Mouse (Mus musculus): ENCODE measurements around the gene Olfr571.

Gene Olfr571

DNA sequence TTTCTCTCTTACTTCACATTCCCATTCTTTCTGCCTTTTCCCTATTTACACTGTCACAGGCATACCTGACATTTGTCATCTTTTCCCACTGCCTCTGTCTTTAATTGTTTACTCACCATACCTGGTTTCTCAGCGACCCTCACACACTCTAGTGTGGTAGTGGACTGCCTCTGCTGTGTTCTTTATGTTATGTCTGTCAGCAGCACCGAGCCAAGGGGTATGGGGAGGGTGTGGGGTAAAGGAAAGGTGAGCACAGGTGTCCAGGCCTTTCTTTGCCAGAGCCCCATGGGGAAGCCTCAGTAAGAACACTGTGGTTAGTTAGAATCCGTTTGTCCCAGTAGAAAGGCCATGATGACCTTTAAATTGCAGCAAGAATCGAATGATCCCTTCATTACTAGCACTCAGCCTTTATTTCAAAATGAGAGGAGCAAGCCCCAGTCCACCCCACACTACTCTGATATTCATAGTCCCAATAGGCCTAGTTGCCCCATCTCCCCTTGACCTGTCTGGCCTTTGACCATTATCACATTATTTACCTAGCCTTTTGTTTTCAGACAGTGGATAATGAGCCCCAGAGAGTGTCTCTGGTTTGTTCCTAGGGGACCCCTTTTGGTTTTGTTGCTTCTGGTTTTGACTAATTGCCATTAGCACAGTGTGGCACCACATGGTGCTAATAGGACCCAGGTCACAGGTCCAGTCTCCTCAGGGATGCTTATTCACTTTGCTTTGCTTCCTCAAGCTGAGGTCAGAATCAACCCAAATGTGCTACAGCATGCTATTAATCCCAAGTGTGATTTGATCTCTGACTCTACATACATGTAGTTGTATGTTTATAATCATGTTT is at the start of gene Olfr571:
Olfr571 (minus strand) TSS at position 505 of the 844 bp plus-strand sequence.
- DNase-seq = no peak

DNA sequence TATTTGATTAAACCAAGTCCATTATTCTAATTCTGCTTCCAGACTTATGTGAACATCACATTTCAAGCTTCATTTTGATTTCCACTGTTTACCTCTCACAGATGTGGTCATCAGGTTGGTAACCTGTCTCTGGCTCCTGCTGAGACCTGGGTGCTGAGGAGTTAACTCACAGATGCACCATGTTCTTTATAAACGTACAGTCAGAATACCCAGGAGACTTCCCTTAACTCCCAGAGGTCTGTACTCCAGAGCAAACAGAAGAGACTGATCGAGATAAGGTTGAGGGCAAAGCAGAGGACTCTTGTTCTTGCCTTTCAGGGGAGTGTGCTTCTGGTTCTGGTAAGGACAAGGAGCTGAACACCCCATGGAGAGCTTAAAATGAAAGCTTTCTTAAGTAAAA is 45.0 kb upstream of the Olfr571 start, which contains the start of gene Olfr576:
Olfr576 (plus strand) TSS at position 301 of the 400 bp plus-strand sequence.
- DNase-seq = no peak

DNA sequence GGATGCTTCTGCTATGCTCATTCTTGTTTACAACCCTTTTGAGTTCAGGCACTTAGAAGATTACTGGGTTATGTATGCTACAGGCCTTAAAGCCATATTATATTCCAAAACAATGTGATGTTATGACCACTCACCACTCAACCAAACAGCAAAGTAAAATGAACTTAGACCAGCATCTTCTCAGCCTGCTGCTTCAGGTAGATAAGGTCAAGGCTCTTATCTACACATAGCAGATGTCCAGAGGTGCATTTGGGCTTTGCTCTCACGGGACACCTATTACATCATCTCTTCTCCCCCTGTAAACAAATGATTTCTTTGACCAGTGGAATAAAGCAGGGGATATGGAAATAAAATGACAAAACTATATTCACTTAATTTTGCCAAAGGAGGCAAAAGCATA is 41.3 kb upstream of the Olfr571 start, which contains the start of gene Olfr575:
Olfr575 (minus strand) TSS at position 183 of the 400 bp plus-strand sequence.
- DNase-seq = no peak

DNA sequence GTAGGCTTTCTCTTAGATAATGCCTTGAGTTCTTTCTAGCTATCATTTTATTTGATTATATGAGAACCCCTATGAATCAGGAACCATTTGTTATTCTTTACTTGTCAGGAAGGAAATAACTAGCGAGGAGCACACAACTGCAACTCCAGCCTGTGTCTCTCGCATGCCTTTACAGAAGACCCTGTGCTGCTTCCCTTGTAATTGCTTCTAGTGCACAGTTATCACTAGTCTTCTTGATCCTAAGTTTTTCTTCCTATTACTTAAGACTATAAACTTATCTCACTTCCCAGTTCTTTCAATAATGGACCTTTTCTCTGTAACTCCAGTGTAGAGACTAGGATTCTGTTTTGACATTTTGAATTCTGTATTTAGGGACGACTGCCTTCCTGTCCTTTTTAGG is 40.8 kb upstream of the Olfr571 start:
- DNase-seq = no peak

DNA sequence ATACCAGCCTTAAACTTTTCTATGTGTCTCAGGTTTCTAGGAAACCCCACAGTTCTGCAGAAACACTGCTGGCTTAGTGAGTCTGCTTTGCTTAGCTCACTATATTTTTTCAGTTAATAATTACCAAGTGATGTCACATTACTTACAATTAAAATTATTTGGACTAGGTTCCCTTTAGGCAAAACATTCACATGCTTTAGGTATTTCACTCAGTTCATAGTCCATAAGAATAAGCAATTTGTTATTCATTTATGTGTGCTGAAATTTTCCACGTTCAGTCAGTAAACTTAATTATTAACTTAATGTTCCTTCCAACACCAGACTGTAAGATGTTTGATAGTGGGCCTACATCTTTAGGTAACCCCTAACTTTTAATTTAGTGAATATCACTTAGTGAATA is 33.4 kb upstream of the Olfr571 start:
- no peak for DNase-seq

DNA sequence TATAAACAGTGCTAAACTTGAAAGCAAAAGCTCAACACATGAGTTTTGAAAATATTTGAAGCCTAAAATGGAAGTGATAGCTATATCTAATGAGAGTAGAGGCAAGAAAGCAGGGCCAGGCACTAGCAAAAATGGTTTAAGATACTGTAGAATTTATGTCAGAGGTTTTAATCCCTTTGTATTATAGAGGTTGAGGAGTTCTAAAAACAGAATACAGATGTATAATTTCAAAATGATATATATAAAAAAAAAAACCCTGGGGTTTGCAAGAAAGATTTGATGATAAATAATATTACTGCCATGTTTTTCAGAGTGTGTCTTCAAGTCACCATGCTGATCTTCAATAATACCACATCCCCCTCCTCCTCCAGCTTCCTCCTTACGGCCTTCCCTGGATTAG is 30.8 kb upstream of the Olfr571 start, which contains the start of gene Olfr574:
Olfr574 (plus strand) TSS at position 301 of the 400 bp plus-strand sequence.
- no peak for DNase-seq

DNA sequence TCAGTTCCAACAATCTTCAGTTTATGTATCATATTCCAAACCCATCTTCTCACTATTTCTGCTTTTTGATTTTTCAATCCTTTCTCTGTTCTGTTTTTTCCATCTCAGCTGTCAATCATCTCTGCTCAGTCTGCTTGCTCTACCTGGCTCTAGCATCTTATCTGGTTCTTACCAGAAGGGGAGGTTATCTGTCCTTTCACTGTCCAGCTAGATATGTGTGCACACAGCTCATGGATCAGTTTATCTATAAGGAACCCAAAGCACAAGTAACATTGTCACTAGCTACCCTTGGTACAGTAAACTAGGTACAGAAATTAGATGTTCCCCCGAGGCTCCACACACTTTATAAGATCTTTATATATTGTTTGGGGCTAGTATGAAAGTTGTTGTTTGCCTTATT is 26.1 kb upstream of the Olfr571 start:
- no peak for DNase-seq

DNA sequence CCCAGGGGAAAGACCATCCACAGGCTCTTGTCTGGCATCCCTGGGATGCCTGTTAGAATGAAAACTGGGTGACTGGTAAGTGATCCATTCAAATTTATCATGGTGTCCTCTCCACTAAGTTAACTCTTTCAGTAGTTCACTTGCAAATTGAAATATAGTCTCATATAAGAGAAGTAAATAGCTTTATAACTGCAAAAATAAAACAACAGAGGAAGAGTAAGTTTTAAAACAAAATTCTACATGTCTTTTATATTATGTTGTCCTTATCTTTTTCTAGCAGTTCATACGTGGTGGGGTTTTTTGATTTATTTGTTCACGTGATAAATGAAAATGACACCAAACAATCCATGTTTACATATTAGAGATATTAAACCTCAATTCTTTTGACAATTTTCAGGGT is 25.1 kb upstream of the Olfr571 start, which contains the start of gene Olfr573-ps1:
Olfr573-ps1 (minus strand) TSS at position 101 of the 400 bp plus-strand sequence.
- DNase-seq = no peak

DNA sequence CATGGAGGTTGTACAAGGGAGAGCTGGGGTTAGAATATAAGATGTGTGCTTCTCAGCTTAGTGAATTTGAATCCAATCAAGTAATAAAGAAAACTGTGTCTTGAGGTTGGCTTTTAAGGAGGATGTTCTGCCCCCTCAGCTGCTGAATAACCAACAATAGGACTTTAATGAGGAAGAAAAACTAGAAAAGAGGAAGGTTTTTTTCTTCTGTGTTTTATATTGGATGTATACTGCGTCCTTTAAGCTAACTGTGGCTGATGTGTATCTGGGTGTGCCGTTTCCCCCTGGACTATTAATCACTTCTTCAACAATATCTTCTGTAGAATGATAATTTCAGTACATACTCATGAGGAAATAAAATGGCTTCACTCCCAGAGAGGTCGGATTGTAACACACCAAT is 9.8 kb upstream of the Olfr571 start:
- no peak for DNase-seq

DNA sequence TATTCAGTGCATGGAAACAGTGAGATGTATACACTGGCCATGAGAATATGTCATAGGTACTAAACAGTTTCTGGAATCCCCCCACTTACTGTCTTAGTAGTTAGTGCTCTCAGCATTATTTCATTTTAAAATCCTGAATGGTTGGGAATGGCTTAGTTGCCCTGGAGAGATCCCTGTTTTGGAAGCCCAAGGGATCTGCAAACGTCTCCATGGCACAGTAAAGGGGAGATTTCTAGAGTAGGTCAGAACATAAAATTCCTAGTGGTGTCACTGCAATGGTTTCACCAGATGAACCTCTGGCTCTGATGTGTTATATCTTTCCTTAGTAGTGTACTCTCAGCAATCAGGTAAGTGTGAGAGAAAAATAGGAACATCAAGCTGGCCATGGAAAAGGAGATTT is 6.8 kb upstream of the Olfr571 start, which contains the start of gene Olfr572:
Olfr572 (plus strand) TSS at position 301 of the 400 bp plus-strand sequence.
- no peak for DNase-seq

DNA sequence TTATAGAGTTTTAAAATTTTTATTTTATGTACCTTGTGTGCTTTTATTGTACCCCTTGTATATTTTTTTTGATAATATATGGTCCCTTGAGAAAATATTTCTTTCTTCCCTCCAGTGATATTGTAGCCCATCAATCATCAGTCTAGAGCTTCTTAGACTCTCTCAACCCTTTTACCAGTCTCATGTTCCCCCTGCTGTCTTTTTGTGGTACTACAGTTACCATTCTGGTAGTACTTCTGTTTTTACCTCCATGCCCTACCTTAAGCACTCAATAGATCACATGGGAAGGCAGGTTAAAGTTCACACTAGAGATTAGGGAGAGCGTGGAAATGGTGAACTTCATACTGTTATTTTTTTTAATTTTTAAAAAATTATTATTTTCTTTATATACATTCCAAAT is 2.3 kb upstream of the Olfr571 start:
- DNase-seq = peak in 1 of 2 experiments; percentile 4

DNA sequence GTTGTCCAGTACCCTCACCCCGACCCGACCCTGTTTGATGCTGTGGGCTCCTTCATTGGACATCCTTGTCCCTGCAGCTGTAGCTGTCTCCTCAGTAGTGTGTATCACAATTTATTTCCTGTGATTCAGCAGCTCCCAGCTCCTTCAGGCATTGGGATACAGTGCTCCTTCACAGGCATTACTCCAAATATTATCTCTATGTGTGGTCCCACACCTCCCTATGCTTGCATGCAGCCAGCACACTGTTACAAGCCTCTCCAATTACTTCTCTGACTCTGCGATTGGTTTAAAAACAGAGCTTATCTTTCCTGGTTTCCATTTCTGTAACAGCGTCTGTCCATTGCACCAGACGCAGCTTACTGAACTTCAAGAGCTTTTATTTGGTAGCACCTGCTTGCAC is 931 bp downstream of the Olfr571 start:
- DNase-seq = no peak

DNA sequence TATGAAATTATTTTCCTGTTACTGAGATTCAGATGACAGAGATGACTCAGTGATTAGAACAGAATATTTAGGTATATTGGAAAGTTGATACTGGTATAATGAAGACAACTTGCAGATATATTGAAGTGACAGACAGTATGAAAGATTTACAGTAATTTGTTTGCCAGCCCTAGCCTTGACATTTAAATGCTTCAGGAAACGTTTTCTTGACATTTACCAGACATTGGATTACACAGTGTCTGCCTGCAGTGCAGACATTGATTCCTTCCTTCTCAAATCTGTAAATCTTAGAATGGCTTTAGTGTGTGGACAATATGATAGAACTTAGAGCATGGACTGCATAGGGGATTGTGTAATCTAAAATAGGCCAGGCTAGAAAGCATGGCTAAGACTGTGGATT is 2.1 kb downstream of the Olfr571 start:
- DNase-seq = no peak

DNA sequence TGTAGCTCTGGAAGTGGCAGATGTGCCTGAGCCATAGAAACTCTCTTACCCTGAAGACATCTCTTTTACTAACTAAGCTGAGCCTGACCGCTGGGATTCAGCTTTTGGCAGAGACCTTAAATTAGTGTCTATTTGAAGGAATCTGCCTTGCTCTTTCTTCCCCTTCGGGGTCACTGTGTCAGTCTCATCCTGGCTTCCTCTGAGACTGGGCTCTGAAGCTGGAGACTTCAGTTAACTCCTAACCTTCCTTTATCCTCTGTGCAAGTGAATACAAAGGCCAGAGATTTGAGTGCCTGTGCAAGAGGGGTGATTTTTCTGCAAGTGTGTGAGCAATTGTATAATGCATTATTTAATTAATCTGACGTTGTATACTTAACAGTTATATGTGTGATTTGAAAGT is 26.6 kb downstream of the Olfr571 start, which contains the start of gene Olfr569:
Olfr569 (minus strand) TSS at position 101 of the 400 bp plus-strand sequence.
- DNase-seq = no peak

DNA sequence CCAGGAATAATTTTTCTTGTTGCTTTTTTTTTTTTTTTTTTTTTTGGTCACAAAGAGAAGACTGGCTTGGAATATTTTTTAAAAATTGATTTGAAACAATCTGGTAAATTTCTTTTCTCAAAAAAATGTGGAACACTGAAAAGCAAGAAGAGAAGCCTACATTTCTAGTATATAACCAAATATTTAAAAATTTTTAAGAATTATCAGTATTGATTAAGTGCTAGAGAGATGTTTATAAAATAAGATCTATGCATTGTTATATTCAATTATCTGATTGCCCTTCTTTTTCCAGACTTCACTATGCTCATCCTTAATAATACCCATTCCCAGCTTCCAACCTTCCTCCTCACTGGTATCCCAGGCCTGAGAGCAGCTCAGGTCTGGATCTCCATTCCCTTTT is 40.5 kb downstream of the Olfr571 start, which contains the start of gene Olfr568:
Olfr568 (plus strand) TSS at position 301 of the 400 bp plus-strand sequence.
- no peak for DNase-seq

DNA sequence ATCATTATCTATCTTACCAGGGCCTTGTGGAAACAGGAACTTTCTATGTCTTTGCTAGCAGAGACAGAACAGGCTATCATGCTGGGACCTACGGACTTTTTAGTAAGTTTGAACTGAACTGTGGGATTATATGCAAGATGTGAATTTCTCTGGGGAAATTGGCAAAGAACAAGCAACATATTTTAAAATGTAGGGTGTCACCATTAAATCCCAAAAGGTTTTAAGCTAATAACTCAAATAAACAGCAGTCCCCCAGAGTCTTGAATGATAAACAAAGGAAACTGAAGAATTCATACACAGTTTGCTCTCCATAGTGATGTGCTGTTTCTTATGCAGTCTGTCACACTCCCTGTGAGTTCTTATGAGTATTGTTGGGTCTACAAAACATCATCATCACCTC is 58.7 kb downstream of the Olfr571 start, which contains the start of gene Olfr566:
Olfr566 (minus strand) TSS at position 101 of the 400 bp plus-strand sequence.
- DNase-seq = no peak

DNA sequence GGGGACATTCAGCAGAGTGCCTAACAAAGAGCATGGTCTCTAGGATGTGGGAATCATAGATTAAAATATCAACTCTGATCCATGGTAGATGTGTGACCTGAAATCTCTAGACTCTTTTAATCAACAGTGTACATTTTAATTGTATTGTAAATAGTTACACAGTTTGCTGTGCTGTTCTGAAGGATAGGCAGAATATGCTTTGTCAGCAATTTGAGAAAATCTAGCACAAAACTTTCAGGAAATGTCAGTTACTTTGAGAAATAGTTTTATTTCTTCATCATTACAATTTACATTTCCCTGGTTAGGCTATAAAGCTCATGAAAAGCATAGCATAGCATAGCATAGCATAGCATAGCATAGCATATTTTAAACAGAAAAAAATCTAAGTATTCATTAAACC is 61.5 kb downstream of the Olfr571 start:
- DNase-seq = no peak

Measured in B cell, adult 2 months (primary cell).